Mouse (Mus musculus) heart, postnatal 4 days (tissue): ENCODE measurements around the gene Rho. TPM values are rescaled to one million over a fixed set of nuclear protein-coding genes. Genes with fewer than 3 reads are reported as not detected.

Experiments used
- DNase-seq: peaks from one replicate; pipeline ENCODE4 v3.0.0; 2021
- total RNA-seq, 2 experiments: library from RNA; stranded (reverse); gene quantifications; 2 replicates each; pipeline ENCODE4 v1.2.3; 2021

Rho gene
- under 1 TPM; 0.24 to 0.34 TPM for total RNA-seq

- no peak for DNase-seq
These were observed at the start of gene Rho for GRCm38 (mm10) chr6:115931639-115932038. TSS of gene Rho (plus strand) at chr6:115931748.

GRCm38 (mm10) chr6:115884018-115884417, 47.5 kb upstream of the Rho start:
- DNase-seq = no peak

GRCm38 (mm10) chr6:115886894-115887293, 44.7 kb upstream of the Rho start:
- no peak for DNase-seq

GRCm38 (mm10) chr6:115888296-115888695, 43.3 kb upstream of the Rho start:
- DNase-seq = peak; percentile 51

- DNase-seq = no peak
These were observed 40.9 kb upstream of the Rho start for GRCm38 (mm10) chr6:115890601-115891000.

- DNase-seq = no peak
These were observed 40.5 kb upstream of the Rho start for GRCm38 (mm10) chr6:115891061-115891460.

GRCm38 (mm10) chr6:115891497-115892061, 40.0 kb upstream of the Rho start:
- DNase-seq = peak; percentile 69

- DNase-seq = no peak
These were observed 39.2 kb upstream of the Rho start for GRCm38 (mm10) chr6:115892363-115892762.

- no peak for DNase-seq
These were observed 35.2 kb upstream of the Rho start for GRCm38 (mm10) chr6:115896346-115896745.

GRCm38 (mm10) chr6:115897117-115897516, 34.4 kb upstream of the Rho start:
- no peak for DNase-seq

GRCm38 (mm10) chr6:115897926-115898520, 33.5 kb upstream of the Rho start:
- no peak for DNase-seq

GRCm38 (mm10) chr6:115901062-115901461, 30.5 kb upstream of the Rho start:
- DNase-seq = peak; percentile 84

- DNase-seq = peak; percentile 49
These were observed 30.0 kb upstream of the Rho start for GRCm38 (mm10) chr6:115901489-115901931.

- no peak for DNase-seq
These were observed 29.0 kb upstream of the Rho start for GRCm38 (mm10) chr6:115902545-115902944.

- no peak for DNase-seq
These were observed 26.0 kb upstream of the Rho start for GRCm38 (mm10) chr6:115905568-115905967.

- no peak for DNase-seq
These were observed 25.1 kb upstream of the Rho start for GRCm38 (mm10) chr6:115906455-115906854.

- DNase-seq = no peak
These were observed 24.7 kb upstream of the Rho start for GRCm38 (mm10) chr6:115906871-115907270.

GRCm38 (mm10) chr6:115908421-115908982, 23.0 kb upstream of the Rho start:
- no peak for DNase-seq

GRCm38 (mm10) chr6:115909052-115909451, 22.5 kb upstream of the Rho start:
- DNase-seq = no peak

GRCm38 (mm10) chr6:115909940-115910339, 21.6 kb upstream of the Rho start:
- DNase-seq = peak; percentile 75

GRCm38 (mm10) chr6:115911763-115912162, 19.8 kb upstream of the Rho start:
- no peak for DNase-seq

- DNase-seq = no peak
These were observed 18.1 kb upstream of the Rho start for GRCm38 (mm10) chr6:115913482-115913881.

GRCm38 (mm10) chr6:115914511-115915202, 16.9 kb upstream of the Rho start:
- no peak for DNase-seq
